In the genomic region with DNA sequence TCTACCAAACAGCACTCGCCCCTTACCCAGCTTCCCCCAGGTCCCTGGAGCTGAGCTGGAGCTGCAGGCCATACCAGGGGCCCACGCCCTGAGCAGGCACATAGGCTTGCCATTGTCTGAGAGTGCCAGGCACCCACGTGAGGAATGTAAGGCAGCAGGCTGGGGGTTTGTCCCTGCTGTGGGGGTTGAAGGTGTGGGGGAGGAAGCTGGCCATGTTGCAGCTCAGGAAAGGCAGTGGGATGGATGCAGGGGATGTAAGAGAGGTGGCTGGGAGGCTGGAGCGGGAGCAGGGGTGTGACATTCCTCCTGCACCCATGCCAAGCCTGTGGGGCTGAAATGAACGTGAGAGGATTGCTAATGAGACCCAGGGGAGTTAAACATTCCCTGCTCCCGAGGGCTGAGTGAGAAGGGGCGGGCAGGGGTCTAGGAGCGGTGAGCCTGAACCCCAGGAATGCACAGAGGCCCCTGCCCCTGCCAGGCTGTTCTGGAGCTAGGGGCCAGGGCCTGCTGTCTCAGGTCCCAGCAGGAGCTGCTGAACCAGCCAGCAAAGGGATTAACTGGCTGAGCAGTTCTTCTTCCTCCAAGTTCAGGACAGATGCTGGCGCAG, we compare ENCODE assay signal across 11 mouse cellular contexts. TPM values are rescaled to one million over a fixed set of nuclear protein-coding genes. Genes with fewer than 3 reads are reported as not detected.
DNase-seq lines count a peak whose midpoint lies in the region; ATAC-seq and TF ChIP-seq lines count a peak whose summit lies in the region.
"Had no signal": no experiment of that assay in that cellular context is flagged by ENCODE, and none has a peak within 500 bp of the region (broad histone marks: within the 10 kb centered on the region; RNA-seq: fewer than 3 reads in every experiment).

No protein-coding gene starts in this region.

- intact Hi-C loops in left cerebral cortex, postnatal 14 days (cut with DNase I), result loop anchor here (5.0 kb wide), 1 partner anchor 38 kb away; a partner anchor contains a TSS

- no peaks in the 10 kb centered on the region for H3K36me3 ChIP-seq in forebrain, postnatal 0 days (ENCODE audit: insufficient read depth)
- no peaks in the 10 kb centered on the region for H3K36me3 ChIP-seq in liver, postnatal 0 days (replicated peaks; ENCODE audit: insufficient read depth, low read length)

- TF ChIP-seq EP300 in liver, postnatal 0 days (IDR thresholded peaks at IDR 0.05; ENCODE audit: low read depth), result no peak

- 12% methylated on average over 9 of the region's 9 CpGs for WGBS in forebrain, postnatal 0 days
- WGBS in liver, postnatal 0 days (ENCODE audit: insufficient replicate concordance), result 65% methylated on average over 8 of the region's 9 CpGs

- H3K4me1 ChIP-seq in forebrain, postnatal 0 days (ENCODE audit: insufficient read depth), result no peaks in the 10 kb centered on the region
- no peaks in the 10 kb centered on the region for H3K4me1 ChIP-seq in liver, postnatal 0 days (ENCODE audit: insufficient read depth)

- no peak overlapping the region for H3K27ac ChIP-seq in forebrain, postnatal 0 days (ENCODE audit: low read depth, low read length)
- H3K27ac ChIP-seq in liver, postnatal 0 days (ENCODE audit: low read depth), result no peak overlapping the region

- TF ChIP-seq CTCF in forebrain, postnatal 0 days (IDR thresholded peaks at IDR 0.05; ENCODE audit: low read depth), result no peak
- no peak for TF ChIP-seq CTCF in liver, postnatal 0 days (IDR thresholded peaks at IDR 0.05; ENCODE audit: low read depth)

- no peaks in the 10 kb centered on the region for H3K27me3 ChIP-seq in forebrain, postnatal 0 days (ENCODE audit: insufficient read depth, low read length)
- H3K27me3 ChIP-seq in liver, postnatal 0 days (ENCODE audit: insufficient read depth, low read length), result no peaks in the 10 kb centered on the region

- H3K4me2 ChIP-seq in forebrain, postnatal 0 days (ENCODE audit: low read depth), result no peak overlapping the region
- no peak overlapping the region for H3K4me2 ChIP-seq in liver, postnatal 0 days (ENCODE audit: low read depth, low read length)

- no peaks in the 10 kb centered on the region for H3K9me3 ChIP-seq in forebrain, postnatal 0 days (ENCODE audit: low read length)
- no peaks in the 10 kb centered on the region for H3K9me3 ChIP-seq in liver, postnatal 0 days (ENCODE audit: low read length)

- ATAC-seq in forebrain, postnatal 0 days, result peak; percentile 62
- no peak for ATAC-seq in liver, postnatal 0 days

- no peak overlapping the region for H3K4me3 ChIP-seq in forebrain, postnatal 0 days (ENCODE audit: low read depth, low read length)
- H3K4me3 ChIP-seq in liver, postnatal 0 days (ENCODE audit: low read depth, low read length), result no peak overlapping the region

- H3K9ac ChIP-seq in forebrain, postnatal 0 days, result 0 out of 2 replicates have a peak overlapping the region, but pooled peaks have one; percentile 11
- no peak overlapping the region for H3K9ac ChIP-seq in liver, postnatal 0 days (replicated peaks)

- DNase-seq in layer of hippocampus, postnatal 36 days, result peak; percentile 29 to 40
- DNase-seq in layer of hippocampus, adult 9-10 months (ENCODE audit: low spot score), result no peak
- peak; percentile 62 for DNase-seq in forebrain, postnatal 0 days
- peak; percentile 45 to 53 for DNase-seq in left cerebral cortex, postnatal 14 days (ENCODE audit: low spot score in 2 of 2)
- DNase-seq in right cerebral cortex, postnatal 14 days, result peak; percentile 38
- no peak for DNase-seq in adrenal gland, adult 8-10 months
- DNase-seq in embryo, embryonic 10.5 days (ENCODE audit: low spot score), result no peak
- no peak for DNase-seq in liver, postnatal 0 days
- DNase-seq: embryo, embryonic 11 days had no signal

RNA-seq across cellular contexts. Expression of a gene that starts 1.1 kb away (rescaled TPM):
- under 1 TPM; 0.20 to 0.42 TPM for total RNA-seq in layer of hippocampus, postnatal 36 days (2021)
- total RNA-seq in forebrain, postnatal 0 days (2014; rRNA removed), result 0.86 and 0.92 TPM in 2 replicates
- 0.59 and 1.7 TPM in 2 replicates for polyA plus RNA-seq in forebrain, postnatal 0 days (2015; fragmentation: Nextera tagmentation; extraction: Ambion mirVana)
- under 1 TPM; 0.15 to 0.24 TPM for total RNA-seq in left cerebral cortex, postnatal 14 days (2021)
- total RNA-seq in adrenal gland, adult 8-10 months (2022), result under 1 TPM in 3 of 4 experiments, not detected in 1; 0.06 to 0.40 (median 0.28) TPM
- polyA plus RNA-seq in liver, postnatal 0 days (2015; fragmentation: Nextera tagmentation; extraction: Ambion mirVana), result not detected in 2 replicates
- polyA plus RNA-seq: testis, adult 2 months had no signal

RNA-seq across cellular contexts. Expression of a gene that starts 21.4 kb away (rescaled TPM):
- 10 to 100 TPM in 1 of 2 experiments, 1 to 10 TPM in 1; 9.2 to 11.9 TPM for total RNA-seq in layer of hippocampus, postnatal 36 days (2021)
- 12.8 and 13.8 TPM in 2 replicates for total RNA-seq in forebrain, postnatal 0 days (2014; rRNA removed)
- polyA plus RNA-seq in forebrain, postnatal 0 days (2015; fragmentation: Nextera tagmentation; extraction: Ambion mirVana), result 8.7 and 8.9 TPM in 2 replicates
- total RNA-seq in left cerebral cortex, postnatal 14 days (2021), result 1 to 10 TPM; 7.1 to 7.6 TPM
- total RNA-seq in adrenal gland, adult 8-10 months (2022), result 10 to 100 TPM; 26.1 to 35.2 (median 28.6) TPM
- 11.8 and 12.1 TPM in 2 replicates for polyA plus RNA-seq in liver, postnatal 0 days (2015; fragmentation: Nextera tagmentation; extraction: Ambion mirVana)

RNA-seq across cellular contexts. Expression of a gene that starts 21.6 kb away (rescaled TPM):
- 10 to 100 TPM; 35.0 TPM for total RNA-seq in layer of hippocampus, postnatal 36 days (2021)
- total RNA-seq in forebrain, postnatal 0 days (2014; rRNA removed), result 17.6 and 23.2 TPM in 2 replicates
- polyA plus RNA-seq in forebrain, postnatal 0 days (2015; fragmentation: Nextera tagmentation; extraction: Ambion mirVana), result 22.7 and 23.4 TPM in 2 replicates
- 10 to 100 TPM; 31.6 to 34.9 TPM for total RNA-seq in left cerebral cortex, postnatal 14 days (2021)
- 10 to 100 TPM; 19.4 to 42.9 (median 27.2) TPM for total RNA-seq in adrenal gland, adult 8-10 months (2022)
- polyA plus RNA-seq in liver, postnatal 0 days (2015; fragmentation: Nextera tagmentation; extraction: Ambion mirVana), result 26.6 and 27.8 TPM in 2 replicates

RNA-seq across cellular contexts. Expression of a gene that starts 36.1 kb away (rescaled TPM):
- 1 to 10 TPM in 1 of 2 experiments, under 1 TPM in 1; 0.56 to 1.1 TPM for total RNA-seq in layer of hippocampus, postnatal 36 days (2021)
- 0.15 TPM in 1 of 2 replicates, not detected in the other for total RNA-seq in forebrain, postnatal 0 days (2014; rRNA removed)
- 0.62 and 0.65 TPM in 2 replicates for polyA plus RNA-seq in forebrain, postnatal 0 days (2015; fragmentation: Nextera tagmentation; extraction: Ambion mirVana)
- under 1 TPM; 0.48 to 0.55 TPM for total RNA-seq in left cerebral cortex, postnatal 14 days (2021)
- total RNA-seq in adrenal gland, adult 8-10 months (2022), result under 1 TPM in 2 of 4 experiments, not detected in 2; 0.30 to 0.62 TPM
- polyA plus RNA-seq in liver, postnatal 0 days (2015; fragmentation: Nextera tagmentation; extraction: Ambion mirVana), result not detected in 2 replicates
- total RNA-seq: ES-E14 had no signal

RNA-seq across cellular contexts. Expression of a gene that starts 40.3 kb away (rescaled TPM):
- total RNA-seq in layer of hippocampus, postnatal 36 days (2021), result 100 to 1,000 TPM; 275 to 279 TPM
- 829 and 985 TPM in 2 replicates for total RNA-seq in forebrain, postnatal 0 days (2014; rRNA removed)
- 1,107 and 1,112 TPM in 2 replicates for polyA plus RNA-seq in forebrain, postnatal 0 days (2015; fragmentation: Nextera tagmentation; extraction: Ambion mirVana)
- total RNA-seq in left cerebral cortex, postnatal 14 days (2021), result 100 to 1,000 TPM; 441 to 483 TPM
- 100 to 1,000 TPM; 443 to 619 (median 512) TPM for total RNA-seq in adrenal gland, adult 8-10 months (2022)
- 170 and 207 TPM in 2 replicates for polyA plus RNA-seq in liver, postnatal 0 days (2015; fragmentation: Nextera tagmentation; extraction: Ambion mirVana)

Comparison
In these comparisons a context has a peak if more than half of its experiments do, and no peak if none do; other contexts are left out.
1. DNase-seq: peak in layer of hippocampus, postnatal 36 days (2 of 2), forebrain, postnatal 0 days (single experiment), left cerebral cortex, postnatal 14 days (2 of 2) and right cerebral cortex, postnatal 14 days (single experiment); none in layer of hippocampus, adult 9-10 months (single experiment), adrenal gland, adult 8-10 months (single experiment), embryo, embryonic 10.5 days (single experiment) and liver, postnatal 0 days (single experiment).